Mouse (Mus musculus) C2C12 (cell line): ENCODE data around the gene Fam186b.

Experiments
- CTCF ChIP-seq: IDR thresholded peaks from one replicate; pipeline ENCODE4 v1.5.1; 2011; ENCODE audit not compliant: control insufficient read depth, insufficient read depth, insufficient read length
- MYOD1 ChIP-seq: IDR thresholded peaks from one replicate; pipeline ENCODE4 v1.6.1; 2011; ENCODE audit warnings: low read depth; ENCODE audit not compliant: control insufficient read depth, insufficient read length
- MYOG ChIP-seq: IDR thresholded peaks from one replicate; pipeline ENCODE4 v1.6.1; 2011; ENCODE audit not compliant: control insufficient read depth, insufficient read length; ENCODE audit errors: extremely low read depth
- USF1 ChIP-seq: IDR thresholded peaks from one replicate; pipeline ENCODE4 v1.6.1; 2011; ENCODE audit warnings: low read depth, mild to moderate bottlenecking, control low read depth, moderate library complexity

DNA sequence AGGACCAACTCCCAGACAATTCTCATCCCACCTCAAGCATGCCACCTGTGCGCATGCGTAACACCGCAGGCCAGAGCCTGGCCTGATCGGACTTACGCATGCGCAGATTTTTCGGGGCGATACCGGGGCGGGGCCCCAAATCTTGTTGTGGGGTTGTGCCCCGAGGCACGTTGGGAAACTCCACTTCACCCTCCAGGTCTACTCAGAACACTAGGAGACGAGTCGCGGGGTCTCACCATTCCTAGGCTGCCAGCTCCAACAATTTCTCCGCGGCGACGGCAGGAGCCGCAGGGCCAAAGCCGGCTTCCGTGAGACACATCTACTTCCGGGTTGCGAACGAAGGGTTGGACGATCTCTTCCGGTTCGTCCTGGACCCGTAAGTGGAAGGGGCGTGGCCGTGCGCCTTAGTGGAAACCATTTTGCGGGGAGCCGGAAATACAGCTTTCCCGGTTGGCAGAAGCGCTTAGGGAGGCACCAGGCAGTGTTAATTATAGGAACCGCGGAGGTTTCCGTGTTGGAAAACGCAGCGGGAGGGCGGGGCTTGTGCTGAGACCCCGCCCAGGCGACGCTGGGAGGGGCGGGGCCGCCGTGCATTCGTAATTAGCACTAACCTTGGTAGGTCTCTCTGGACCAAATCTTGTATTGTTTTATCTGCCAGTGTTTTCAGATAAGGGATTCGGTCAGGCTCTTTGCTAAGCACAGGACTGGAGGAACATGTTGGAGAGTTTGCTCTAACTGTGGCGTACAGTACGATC is 43.9 kb downstream of the Fam186b start, which contains the start of gene Mcrs1:
- TF ChIP-seq USF1 (no peak), CTCF (no peak), MYOG (no peak), MYOD1 (no peak)
